Mouse (Mus musculus): ENCODE results near the gene Itpka. TPM values are rescaled to one million over a fixed set of nuclear protein-coding genes. Genes with fewer than 3 reads are reported as not detected.

The Itpka gene
- 0.64 and 0.81 TPM in 2 replicates for polyA plus RNA-seq (2014; fragmentation: Nextera tagmentation; extraction: Ambion mirVana)

DNA sequence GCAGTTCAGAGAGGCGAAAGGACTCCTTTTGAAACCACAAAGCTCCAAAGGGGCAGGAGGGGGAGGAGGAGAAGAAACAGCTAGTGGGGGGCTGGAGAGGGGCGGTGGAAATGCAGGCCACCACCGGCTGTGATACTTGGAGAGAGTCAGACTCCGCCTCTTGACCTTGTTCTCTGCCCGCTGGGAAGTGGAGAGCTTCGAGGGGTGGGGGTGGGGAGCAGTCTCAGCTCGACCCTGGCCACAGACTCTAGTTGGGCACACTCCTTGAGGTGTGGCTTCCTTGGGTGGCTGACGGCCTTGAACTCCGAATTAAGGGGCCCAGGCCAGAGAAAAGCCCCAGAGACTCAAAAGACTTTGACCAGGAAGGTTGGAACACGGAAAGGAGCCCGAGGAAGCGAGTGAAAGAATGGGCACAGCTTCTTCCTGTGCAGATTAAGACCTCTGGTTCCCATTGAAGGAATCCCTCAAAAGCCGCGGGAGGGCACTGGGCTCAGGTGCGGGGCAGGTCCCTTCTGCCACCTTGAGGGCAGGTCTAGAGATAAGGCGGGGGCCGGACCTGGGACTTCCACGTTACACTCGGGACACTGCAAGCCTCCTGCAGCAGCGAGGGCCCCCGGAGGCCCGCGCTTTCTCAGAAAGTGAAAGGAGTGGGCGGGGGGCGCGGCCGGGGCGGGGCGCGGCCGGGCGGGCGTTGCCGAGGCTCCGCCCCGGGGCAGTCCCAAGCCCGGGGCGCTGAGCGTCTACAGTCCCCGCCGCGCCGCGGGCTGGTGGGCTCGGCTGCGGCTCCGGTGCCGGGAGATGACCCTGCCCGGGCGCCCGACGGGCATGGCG lies at the start of gene Itpka:
Gene Itpka (plus strand): TSS at position 757 of the 831 bp plus-strand sequence.
- Histone ChIP-seq H3K9me3 (ENCODE audit: control insufficient read depth, low read length) (no peaks in the 10 kb centered on the region), H3K27ac (replicated peaks; ENCODE audit: low read depth, low read length) (peak within 1 kb of the TSS; percentile 36; the same call in 1 of the 2 replicates)

GRCm38 (mm10) chr2:119694826-119695225 lies 47.3 kb upstream of the Itpka start:
- Histone ChIP-seq H3K27me3 (ENCODE audit: control insufficient read depth, insufficient read depth, low read length) (no peaks in the 10 kb centered on the region), H3K4me2 (ENCODE audit: low read depth, severe bottlenecking) (no peak overlapping the region), H3K36me3 (ENCODE audit: control insufficient read depth, insufficient read depth, low read length) (0 out of 2 replicates have a peak, but pooled peaks cover 3% of the 10 kb centered on the region), H3K9ac (ENCODE audit: low read length) (no peak overlapping the region), H3K27ac (replicated peaks; ENCODE audit: low read depth, low read length) (no peak overlapping the region), H3K4me3 (ENCODE audit: low read depth, low read length) (no peak overlapping the region), H3K9me3 (ENCODE audit: control insufficient read depth, low read length) (no peaks in the 10 kb centered on the region), H3K4me1 (ENCODE audit: control insufficient read depth, insufficient read depth, low read length) (no peaks in the 10 kb centered on the region)
- 95% methylated on average over 1 of the region's 2 CpGs for WGBS
- no peak for ATAC-seq (ENCODE audit: insufficient number of reproducible peaks, low FRiP score, low TSS enrichment, low read depth)
- DNase-seq (ENCODE audit: low spot score) = no peak

More for the DNA sequence above, at the start of gene Itpka:
- ATAC-seq (ENCODE audit: insufficient number of reproducible peaks, low FRiP score, low TSS enrichment, low read depth) (peak; percentile 79), DNase-seq (ENCODE audit: low spot score) (peak; percentile 85)
- Histone ChIP-seq H3K9ac (ENCODE audit: low read length) (peak within 1 kb of the TSS; percentile 60), H3K36me3 (ENCODE audit: control insufficient read depth, insufficient read depth, low read length) (no peaks in the 10 kb centered on the region), H3K4me2 (ENCODE audit: low read depth, severe bottlenecking) (peak within 1 kb of the TSS; percentile 98), H3K4me3 (ENCODE audit: low read depth, low read length) (peak within 1 kb of the TSS; percentile 47), H3K4me1 (ENCODE audit: control insufficient read depth, insufficient read depth, low read length) (peaks cover 14% of the 10 kb centered on the region), H3K27me3 (ENCODE audit: control insufficient read depth, insufficient read depth, low read length) (peaks cover 37% of the 10 kb centered on the region)
- WGBS = under 1% methylated on average over 49 of the region's 53 CpGs

DNA sequence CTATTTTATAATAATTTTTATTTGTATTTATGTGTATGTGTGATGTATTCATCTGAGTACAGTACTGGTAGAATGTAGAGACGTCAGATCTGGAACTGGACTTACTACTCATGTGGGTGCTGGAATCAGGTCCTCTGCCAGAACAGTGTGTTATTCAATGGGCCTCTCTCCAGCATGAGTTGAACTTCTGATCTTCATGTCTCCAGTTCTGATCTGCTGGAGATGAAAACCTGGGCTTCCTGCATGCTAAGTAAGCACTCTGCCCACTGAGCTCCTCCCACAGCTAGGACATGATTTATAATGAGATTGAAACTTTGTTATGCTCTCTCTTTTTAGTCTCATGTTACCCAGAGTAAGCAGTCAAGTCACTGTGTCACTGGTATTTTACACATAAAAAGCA lies 46.0 kb upstream of the Itpka start:
- H3K9ac ChIP-seq (ENCODE audit: low read length) = no peak overlapping the region
- H3K36me3 ChIP-seq (ENCODE audit: control insufficient read depth, insufficient read depth, low read length) = 0 out of 2 replicates have a peak, but pooled peaks cover 5% of the 10 kb centered on the region
- H3K4me1 ChIP-seq (ENCODE audit: control insufficient read depth, insufficient read depth, low read length) = no peaks in the 10 kb centered on the region
- H3K27me3 ChIP-seq (ENCODE audit: control insufficient read depth, insufficient read depth, low read length) = no peaks in the 10 kb centered on the region
- H3K9me3 ChIP-seq (ENCODE audit: control insufficient read depth, low read length) = no peaks in the 10 kb centered on the region
- no peak overlapping the region for H3K27ac ChIP-seq (replicated peaks; ENCODE audit: low read depth, low read length)
- H3K4me2 ChIP-seq (ENCODE audit: low read depth, severe bottlenecking) = no peak overlapping the region
- no peak overlapping the region for H3K4me3 ChIP-seq (ENCODE audit: low read depth, low read length)
- DNase-seq (ENCODE audit: low spot score) (no peak), ATAC-seq (ENCODE audit: insufficient number of reproducible peaks, low FRiP score, low TSS enrichment, low read depth) (no peak)
- 80% methylated on average over 1 of the region's 1 CpGs for WGBS

DNA sequence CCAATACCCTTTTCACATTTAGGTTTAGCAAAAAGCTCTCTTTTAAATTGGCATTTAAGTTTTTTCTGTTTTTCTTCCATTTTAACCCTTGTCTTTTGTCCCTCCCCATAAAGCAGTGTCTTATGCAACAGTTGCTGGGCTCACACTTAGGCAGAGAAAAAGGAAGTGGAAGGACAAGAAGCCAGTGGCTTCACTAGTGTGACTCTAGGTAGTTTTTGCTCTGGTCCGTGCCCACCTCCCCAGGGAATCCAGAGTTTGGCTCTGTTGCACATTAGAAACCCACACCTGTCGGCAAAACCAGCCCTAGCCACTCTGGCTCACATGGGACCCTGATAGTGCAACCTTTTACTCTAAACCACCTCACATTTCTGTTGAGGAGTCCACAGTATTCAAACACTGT lies 43.7 kb upstream of the Itpka start:
- Histone ChIP-seq H3K9ac (ENCODE audit: low read length) (no peak overlapping the region), H3K4me2 (ENCODE audit: low read depth, severe bottlenecking) (no peak overlapping the region), H3K27me3 (ENCODE audit: control insufficient read depth, insufficient read depth, low read length) (no peaks in the 10 kb centered on the region), H3K4me3 (ENCODE audit: low read depth, low read length) (no peak overlapping the region), H3K36me3 (ENCODE audit: control insufficient read depth, insufficient read depth, low read length) (0 out of 2 replicates have a peak, but pooled peaks cover 3% of the 10 kb centered on the region), H3K27ac (replicated peaks; ENCODE audit: low read depth, low read length) (no peak overlapping the region), H3K4me1 (ENCODE audit: control insufficient read depth, insufficient read depth, low read length) (no peaks in the 10 kb centered on the region), H3K9me3 (ENCODE audit: control insufficient read depth, low read length) (no peaks in the 10 kb centered on the region)
- no peak for DNase-seq (ENCODE audit: low spot score)
- 88% methylated on average over 2 of the region's 2 CpGs for WGBS
- no peak for ATAC-seq (ENCODE audit: insufficient number of reproducible peaks, low FRiP score, low TSS enrichment, low read depth)

DNA sequence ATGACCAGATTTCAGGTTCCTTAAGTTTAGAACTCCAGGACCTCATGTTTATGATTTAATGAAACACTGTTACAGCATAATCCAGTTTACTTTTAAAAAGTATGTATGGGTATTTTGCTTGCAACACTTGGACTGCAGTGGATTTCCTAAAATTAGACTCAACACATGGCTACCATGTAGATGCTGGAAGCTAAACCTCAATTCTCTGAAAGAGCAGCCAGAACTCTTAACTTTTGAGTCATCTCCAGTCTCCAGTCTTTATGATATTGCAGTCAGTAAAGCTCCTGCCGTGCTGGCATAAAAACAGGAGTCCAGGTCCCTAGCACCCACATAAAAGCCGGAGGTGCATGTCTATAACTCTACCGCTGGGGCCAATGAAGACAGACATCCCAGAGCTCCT lies 42.2 kb upstream of the Itpka start:
- H3K4me3 ChIP-seq (ENCODE audit: low read depth, low read length) = no peak overlapping the region
- ATAC-seq (ENCODE audit: insufficient number of reproducible peaks, low FRiP score, low TSS enrichment, low read depth) (no peak), DNase-seq (ENCODE audit: low spot score) (no peak)
- H3K4me1 ChIP-seq (ENCODE audit: control insufficient read depth, insufficient read depth, low read length) = no peaks in the 10 kb centered on the region
- 94% methylated on average over 3 of the region's 3 CpGs for WGBS
- no peak overlapping the region for H3K27ac ChIP-seq (replicated peaks; ENCODE audit: low read depth, low read length)
- no peak overlapping the region for H3K9ac ChIP-seq (ENCODE audit: low read length)
- no peaks in the 10 kb centered on the region for H3K27me3 ChIP-seq (ENCODE audit: control insufficient read depth, insufficient read depth, low read length)
- 0 out of 2 replicates have a peak, but pooled peaks cover 3% of the 10 kb centered on the region for H3K36me3 ChIP-seq (ENCODE audit: control insufficient read depth, insufficient read depth, low read length)
- no peaks in the 10 kb centered on the region for H3K9me3 ChIP-seq (ENCODE audit: control insufficient read depth, low read length)
- H3K4me2 ChIP-seq (ENCODE audit: low read depth, severe bottlenecking) = no peak overlapping the region

DNA sequence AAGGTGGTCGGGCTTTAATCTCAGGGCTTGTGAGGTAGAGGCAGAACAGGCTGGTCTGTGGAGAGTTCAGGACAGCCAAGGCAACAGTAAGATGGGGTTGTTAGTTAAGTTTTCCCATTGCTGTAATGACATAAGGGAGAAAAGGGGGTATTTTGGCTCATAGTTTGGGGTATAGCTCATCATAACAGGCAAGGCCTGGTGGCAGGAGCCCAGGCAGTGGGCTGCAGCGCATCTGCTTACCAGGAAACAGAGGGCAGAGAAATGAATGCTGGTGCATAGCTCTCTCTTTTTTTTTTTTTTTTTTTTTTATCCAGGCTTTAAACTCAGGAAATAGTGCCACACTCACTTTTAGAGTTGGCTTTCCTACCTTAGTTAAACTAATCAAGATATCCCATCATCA lies 39.0 kb upstream of the Itpka start:
- peaks cover 16% of the 10 kb centered on the region for H3K36me3 ChIP-seq (ENCODE audit: control insufficient read depth, insufficient read depth, low read length)
- H3K27ac ChIP-seq (replicated peaks; ENCODE audit: low read depth, low read length) = no peak overlapping the region
- H3K4me1 ChIP-seq (ENCODE audit: control insufficient read depth, insufficient read depth, low read length) = no peaks in the 10 kb centered on the region
- H3K4me3 ChIP-seq (ENCODE audit: low read depth, low read length) = no peak overlapping the region
- 95% methylated on average over 2 of the region's 2 CpGs for WGBS
- no peak for DNase-seq (ENCODE audit: low spot score)
- no peak for ATAC-seq (ENCODE audit: insufficient number of reproducible peaks, low FRiP score, low TSS enrichment, low read depth)
- H3K27me3 ChIP-seq (ENCODE audit: control insufficient read depth, insufficient read depth, low read length) = no peaks in the 10 kb centered on the region
- no peak overlapping the region for H3K9ac ChIP-seq (ENCODE audit: low read length)
- no peaks in the 10 kb centered on the region for H3K9me3 ChIP-seq (ENCODE audit: control insufficient read depth, low read length)
- no peak overlapping the region for H3K4me2 ChIP-seq (ENCODE audit: low read depth, severe bottlenecking)

- Histone ChIP-seq H3K9me3 (ENCODE audit: control insufficient read depth, low read length) (no peaks in the 10 kb centered on the region), H3K4me1 (ENCODE audit: control insufficient read depth, insufficient read depth, low read length) (no peaks in the 10 kb centered on the region), H3K27me3 (ENCODE audit: control insufficient read depth, insufficient read depth, low read length) (no peaks in the 10 kb centered on the region), H3K4me3 (ENCODE audit: low read depth, low read length) (no peak overlapping the region), H3K4me2 (ENCODE audit: low read depth, severe bottlenecking) (no peak overlapping the region), H3K36me3 (ENCODE audit: control insufficient read depth, insufficient read depth, low read length) (peaks cover 13% of the 10 kb centered on the region), H3K9ac (ENCODE audit: low read length) (no peak overlapping the region), H3K27ac (replicated peaks; ENCODE audit: low read depth, low read length) (no peak overlapping the region)
- ATAC-seq (ENCODE audit: insufficient number of reproducible peaks, low FRiP score, low TSS enrichment, low read depth) (no peak), DNase-seq (ENCODE audit: low spot score) (no peak)
- WGBS = 89% methylated on average over 3 of the region's 3 CpGs
Observed at GRCm38 (mm10) chr2:119707676-119708075, 34.5 kb upstream of the Itpka start.

- WGBS = 89% methylated on average over 3 of the region's 3 CpGs
- no peaks in the 10 kb centered on the region for H3K27me3 ChIP-seq (ENCODE audit: control insufficient read depth, insufficient read depth, low read length)
- no peak overlapping the region for H3K27ac ChIP-seq (replicated peaks; ENCODE audit: low read depth, low read length)
- H3K4me1 ChIP-seq (ENCODE audit: control insufficient read depth, insufficient read depth, low read length) = no peaks in the 10 kb centered on the region
- no peak overlapping the region for H3K4me2 ChIP-seq (ENCODE audit: low read depth, severe bottlenecking)
- no peak for DNase-seq (ENCODE audit: low spot score)
- H3K4me3 ChIP-seq (ENCODE audit: low read depth, low read length) = no peak overlapping the region
- no peak for ATAC-seq (ENCODE audit: insufficient number of reproducible peaks, low FRiP score, low TSS enrichment, low read depth)
- no peak overlapping the region for H3K9ac ChIP-seq (ENCODE audit: low read length)
- H3K36me3 ChIP-seq (ENCODE audit: control insufficient read depth, insufficient read depth, low read length) = peaks cover 13% of the 10 kb centered on the region
- no peaks in the 10 kb centered on the region for H3K9me3 ChIP-seq (ENCODE audit: control insufficient read depth, low read length)
Observed at GRCm38 (mm10) chr2:119710011-119710410, 32.1 kb upstream of the Itpka start.
